Mouse (Mus musculus) inflammation-experienced regulatory T-cells, adult 6 months (primary cell): Measurements from ENCODE around the gene Eda2r. TPM values are rescaled to one million over a fixed set of nuclear protein-coding genes. Genes with fewer than 3 reads are reported as not detected.

Experiments used
- ATAC-seq: one replicate; pipeline ENCODE4 v1.8.0; 2017
- polyA plus RNA-seq, 3 experiments: library from polyadenylated mRNA; unstranded; fragments of 100-300 nt; shearing (Covaris generic); gene quantifications; one replicate each; pipeline ENCODE4 v1.2.1; 2017

Eda2r gene
- polyA plus RNA-seq, result not detected

- no peak for ATAC-seq
Observed at GRCm38 (mm10) chrX:97377065-97377421, at the start of gene Eda2r. Gene Eda2r (minus strand): TSS chrX:97377216.

- no peak for ATAC-seq
Observed at GRCm38 (mm10) chrX:97397872-97398271, 20.9 kb upstream of the Eda2r start.

- no peak for ATAC-seq
Observed at GRCm38 (mm10) chrX:97378076-97378475, 1.1 kb upstream of the Eda2r start.

GRCm38 (mm10) chrX:97376321-97377064, 523 bp downstream of the Eda2r start:
- no peak for ATAC-seq

GRCm38 (mm10) chrX:97372826-97373225, 4.2 kb downstream of the Eda2r start:
- no peak for ATAC-seq

GRCm38 (mm10) chrX:97369206-97369605, 7.8 kb downstream of the Eda2r start:
- no peak for ATAC-seq

GRCm38 (mm10) chrX:97368741-97369140, 8.3 kb downstream of the Eda2r start:
- ATAC-seq, result no peak

- no peak for ATAC-seq
Observed at GRCm38 (mm10) chrX:97360919-97361318, 16.1 kb downstream of the Eda2r start.

GRCm38 (mm10) chrX:97327891-97328290, 49.1 kb downstream of the Eda2r start:
- ATAC-seq, result no peak
